Mouse (Mus musculus) adrenal gland, postnatal 10 days (tissue): ENCODE measurements around the gene Sectm1b. TPM values are rescaled to one million over a fixed set of nuclear protein-coding genes. Genes with fewer than 3 reads are reported as not detected.
A peak's percentile ranks its signal among the peaks of the same experiment; 100 is the strongest.
"Not testable (repeated sequence)": the region's sequence is repeated elsewhere in the genome, so short reads cannot be mapped to it uniquely, and the experiment has no call there.

Source experiments
- DNase-seq: peaks from one replicate; pipeline ENCODE4 v3.0.0; 2021; ENCODE audit warnings: mixed read lengths
- long read RNA-seq, 2 experiments: library from polyadenylated mRNA; stranded (forward); transcript quantifications; one replicate each; pipeline ENCODE4 v2.0.0; 2021
- total RNA-seq, 2 experiments: library from RNA; stranded (reverse); gene quantifications; 2 replicates each; pipeline ENCODE4 v1.2.3; 2021

Gene Sectm1b
- not detected for total RNA-seq
- long read RNA-seq, experiment 1 = 0 reads
- long read RNA-seq, experiment 2, partial matches to known transcripts = 0 of 1 reads
- long read RNA-seq, experiment 2, other reads (novel, unspliced or antisense) = 0 of 1 reads

DNA sequence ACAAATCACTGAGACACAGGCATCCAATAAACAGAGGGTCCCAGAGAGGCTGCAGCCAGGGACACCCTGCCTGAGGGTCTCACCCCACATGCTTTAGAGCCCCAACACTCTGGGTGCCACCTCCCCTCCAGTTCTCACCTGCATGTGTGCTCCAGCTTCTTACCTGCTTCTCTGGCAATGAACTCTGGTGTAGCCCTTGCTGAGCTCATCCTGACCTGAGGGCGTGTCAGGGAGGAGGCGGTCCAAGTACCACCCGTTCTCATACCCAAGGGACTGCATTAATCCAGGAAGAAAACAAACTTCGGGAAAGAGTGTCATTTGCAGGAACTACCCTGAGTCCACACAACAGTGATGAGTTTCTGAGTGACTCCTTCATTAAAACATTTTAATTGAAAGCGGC is at the start of gene Sectm1b:
Sectm1b (minus strand) TSS at position 191 of the 400 bp plus-strand sequence.
- DNase-seq = no peak

GRCm38 (mm10) chr11:121112091-121112775 is 48.9 kb upstream of the Sectm1b start:
- peak; percentile 77 for DNase-seq

DNA sequence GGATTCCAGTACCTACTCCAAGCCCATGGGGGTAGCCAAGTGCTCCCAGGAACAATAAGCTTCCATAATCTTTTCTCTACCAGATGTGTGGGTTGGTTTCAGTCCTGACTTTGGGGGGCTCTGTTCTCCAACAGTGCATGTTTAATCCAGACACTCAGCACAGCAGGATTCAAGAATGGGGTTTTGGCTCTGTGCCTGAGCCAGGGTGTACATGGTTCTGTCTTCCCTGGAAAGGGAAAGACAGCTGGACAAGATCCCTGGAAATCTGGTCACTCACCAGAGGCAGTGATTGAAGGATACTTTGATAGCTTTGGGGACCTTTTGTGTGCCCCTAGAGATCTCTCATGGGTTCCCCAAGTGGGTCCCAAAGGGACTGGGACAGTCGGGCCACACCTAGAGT is 48.2 kb upstream of the Sectm1b start:
- DNase-seq = no peak

DNA sequence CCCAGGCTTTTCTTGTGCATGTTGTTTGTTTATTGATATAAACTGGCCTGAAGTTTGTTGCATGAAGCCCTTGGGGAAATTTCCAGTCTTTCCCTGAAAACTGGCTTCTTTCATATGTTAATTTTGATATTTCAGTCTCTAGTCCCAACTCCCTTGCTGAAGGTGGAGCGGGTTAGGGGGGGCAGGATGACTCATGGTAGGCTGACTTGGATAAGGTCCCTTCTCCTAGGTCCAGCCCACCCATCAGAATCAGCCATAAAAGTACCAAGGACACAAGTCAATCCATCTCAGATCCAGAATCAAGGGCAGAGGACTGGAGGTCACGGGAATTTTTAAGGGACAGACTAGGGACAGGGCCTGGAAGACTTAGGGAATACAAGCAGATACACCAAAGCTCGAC is 47.7 kb upstream of the Sectm1b start:
- DNase-seq = peak; percentile 52

DNA sequence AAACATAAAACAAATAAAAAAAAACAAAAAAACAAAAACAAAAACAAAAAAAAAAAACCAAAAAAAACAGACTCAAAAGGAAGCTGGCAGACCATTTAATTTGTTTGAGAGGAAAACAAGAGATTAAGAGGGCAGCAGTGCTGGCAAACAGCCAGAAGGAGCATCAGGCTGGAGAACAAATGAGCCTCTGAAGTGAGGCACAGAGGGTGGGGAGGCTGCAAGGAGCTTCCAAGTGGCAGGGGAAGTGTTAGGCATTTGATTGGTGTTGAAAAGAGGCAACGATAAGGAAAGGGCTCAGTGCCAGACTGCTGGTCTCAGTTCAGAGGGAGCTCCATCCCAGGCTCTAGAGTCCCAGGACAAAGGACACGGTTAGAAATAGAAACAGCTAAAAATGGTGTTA is 46.6 kb upstream of the Sectm1b start:
- DNase-seq = peak; percentile 50

DNA sequence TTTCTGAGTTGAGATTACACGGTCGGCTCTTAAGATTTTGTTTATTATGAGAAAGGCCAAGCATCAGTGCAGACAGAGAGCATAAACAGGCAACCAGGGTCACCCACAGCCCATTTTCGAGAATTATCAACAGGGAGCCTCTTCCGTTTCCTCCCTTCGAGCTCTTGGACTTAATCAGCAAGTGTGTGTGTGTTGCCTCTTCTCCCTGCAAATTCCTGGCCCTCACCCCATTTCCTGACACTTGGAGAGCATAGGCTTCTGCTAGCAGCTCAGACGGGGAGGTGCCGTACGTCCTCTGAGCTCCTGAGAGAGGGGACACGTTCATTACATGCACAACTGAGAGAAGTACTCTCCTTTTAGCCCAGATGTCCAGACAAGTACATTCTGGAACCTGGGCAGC is 44.7 kb upstream of the Sectm1b start:
- DNase-seq = no peak

DNA sequence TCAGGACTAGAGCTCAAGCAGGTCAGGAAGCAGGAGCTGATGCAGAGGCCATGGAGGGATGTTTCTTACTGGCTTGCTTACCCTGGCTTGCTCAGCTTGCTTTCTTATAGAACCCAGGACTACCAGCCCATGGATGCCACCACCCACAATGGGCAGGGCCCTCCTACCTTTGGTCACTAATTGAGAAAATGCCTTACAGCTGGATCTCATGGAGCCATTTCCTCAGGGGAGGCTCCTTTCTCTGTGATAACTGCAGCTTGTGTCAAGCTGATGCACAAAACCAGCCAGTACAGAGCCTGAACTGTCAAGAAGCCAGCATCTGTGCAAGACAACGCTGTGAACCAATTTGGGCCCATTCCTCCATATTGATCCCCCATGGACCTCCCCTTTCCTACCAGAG is 43.9 kb upstream of the Sectm1b start:
- not testable (repeated sequence) for DNase-seq

DNA sequence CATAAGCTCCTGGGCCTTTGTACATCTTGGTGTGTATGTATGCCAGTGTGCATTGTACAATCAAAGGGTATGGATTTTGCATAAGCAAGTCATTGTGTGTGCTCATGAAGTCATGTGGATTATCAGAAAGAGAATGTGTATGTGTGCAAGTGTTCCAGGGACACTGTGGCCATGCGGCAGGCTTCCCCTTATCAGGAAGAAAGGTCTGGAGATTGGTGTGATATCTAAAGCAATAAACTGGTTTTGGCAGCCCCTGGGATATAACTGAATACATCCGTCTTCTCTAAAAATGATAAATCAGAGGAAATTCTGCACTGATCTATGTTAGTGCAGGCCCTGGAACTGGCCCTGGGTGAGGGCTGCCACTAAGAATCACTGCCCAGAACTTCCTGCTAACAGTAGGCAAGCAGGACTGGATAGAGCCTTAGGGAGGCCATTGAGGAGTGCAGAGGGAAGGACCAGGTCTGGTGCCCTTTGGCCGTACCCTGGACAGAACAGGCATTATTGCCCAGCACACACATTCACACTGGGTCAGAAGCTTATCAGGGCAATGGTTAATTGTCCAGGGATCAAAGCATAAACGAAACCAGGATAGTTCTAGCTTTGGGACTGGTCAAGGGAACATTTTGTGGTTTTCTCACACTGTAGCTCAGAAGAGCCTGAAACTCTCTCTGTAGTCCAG is 37.9 kb upstream of the Sectm1b start:
- no peak for DNase-seq

GRCm38 (mm10) chr11:121100692-121101091 is 37.3 kb upstream of the Sectm1b start:
- DNase-seq = no peak

- no peak for DNase-seq
These were observed 36.4 kb upstream of the Sectm1b start for GRCm38 (mm10) chr11:121099762-121100161.

GRCm38 (mm10) chr11:121092606-121093585 is 29.5 kb upstream of the Sectm1b start:
- DNase-seq = no peak

GRCm38 (mm10) chr11:121090943-121091342 is 27.6 kb upstream of the Sectm1b start:
- DNase-seq = no peak

DNA sequence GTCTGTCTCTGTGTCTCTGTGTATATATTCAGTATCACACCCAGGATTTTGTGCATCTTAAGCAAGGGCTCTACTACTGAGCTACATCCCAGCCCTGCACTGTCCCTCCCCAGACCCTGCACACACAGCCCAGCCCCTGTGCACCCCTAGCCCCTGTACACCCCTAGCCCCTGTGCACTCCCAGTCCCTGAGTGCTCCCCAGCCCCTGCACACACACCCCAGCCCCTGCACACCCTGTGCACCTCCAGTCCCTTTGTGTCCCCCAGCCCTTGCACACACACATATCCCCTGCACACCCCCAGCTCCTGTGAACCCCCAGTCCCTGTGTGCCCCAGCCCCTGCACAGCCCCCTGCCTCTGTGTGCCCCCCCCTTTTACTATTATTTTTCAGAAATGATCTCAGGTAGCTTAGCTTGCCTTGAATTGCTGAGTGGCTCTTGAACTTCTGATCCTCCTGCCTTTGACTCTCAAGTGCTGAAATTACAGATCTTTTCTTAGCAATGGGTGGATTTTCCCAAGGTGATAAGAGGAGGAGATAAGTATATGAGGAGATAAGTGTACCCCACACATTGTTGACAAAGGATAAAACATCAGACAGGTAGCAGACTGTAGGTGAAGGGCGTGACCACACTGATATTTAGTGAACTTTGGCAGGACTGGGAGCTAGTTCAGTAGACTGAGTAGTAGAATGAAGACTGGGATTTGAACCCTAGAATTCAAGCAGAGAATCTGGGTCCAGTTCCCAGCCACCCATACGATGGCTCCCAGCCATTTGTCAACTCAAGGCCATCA is 26.6 kb upstream of the Sectm1b start:
- DNase-seq = no peak

GRCm38 (mm10) chr11:121088997-121089396 is 25.6 kb upstream of the Sectm1b start:
- no peak for DNase-seq

GRCm38 (mm10) chr11:121086296-121086695 is 22.9 kb upstream of the Sectm1b start:
- no peak for DNase-seq

GRCm38 (mm10) chr11:121085181-121085580 is 21.8 kb upstream of the Sectm1b start:
- DNase-seq = no peak

- no peak for DNase-seq
These were observed 19.6 kb upstream of the Sectm1b start for GRCm38 (mm10) chr11:121082857-121083500.

DNA sequence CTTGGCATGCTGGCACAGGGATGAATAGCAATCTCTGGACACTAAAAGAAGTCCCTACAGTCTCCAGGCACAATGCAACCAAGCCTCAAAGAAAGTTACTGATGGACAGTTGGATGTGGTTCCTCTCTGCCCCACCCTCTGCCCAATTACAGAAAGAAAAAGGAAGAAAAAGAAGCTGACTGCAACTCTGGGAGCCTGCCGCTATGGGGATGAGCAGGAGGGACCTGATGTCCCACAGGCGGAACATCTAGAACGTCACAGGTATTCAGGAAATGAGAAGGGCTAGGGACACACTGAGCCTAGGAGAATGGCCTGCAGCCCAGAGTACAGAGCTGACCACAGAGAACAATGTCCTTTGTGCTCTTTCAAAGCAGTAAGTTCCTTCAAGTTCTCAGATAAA is 18.9 kb upstream of the Sectm1b start:
- DNase-seq = no peak

DNA sequence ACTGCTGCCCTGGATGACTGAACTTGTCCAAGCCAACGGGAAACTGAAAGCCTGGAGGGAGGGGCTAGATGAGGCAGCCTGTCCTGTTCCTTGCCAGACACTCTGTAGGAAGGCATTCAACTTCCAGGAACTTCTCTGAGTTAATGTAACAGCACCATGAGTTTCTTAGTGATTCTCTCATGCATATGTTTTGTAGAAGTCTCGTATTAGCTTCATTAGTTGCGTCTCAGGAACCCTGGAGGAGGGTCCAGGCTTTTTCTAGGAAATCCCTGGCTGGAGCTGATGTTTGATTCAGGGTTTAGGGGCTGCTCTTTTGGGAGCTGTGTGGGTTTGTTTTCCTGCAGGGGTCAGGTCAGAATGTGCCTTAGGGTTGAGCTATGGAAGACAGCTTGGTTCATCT is 17.8 kb upstream of the Sectm1b start, which contains the start of gene Sectm1a:
Sectm1a (minus strand) TSS at position 101 of the 400 bp plus-strand sequence.
- no peak for DNase-seq

DNA sequence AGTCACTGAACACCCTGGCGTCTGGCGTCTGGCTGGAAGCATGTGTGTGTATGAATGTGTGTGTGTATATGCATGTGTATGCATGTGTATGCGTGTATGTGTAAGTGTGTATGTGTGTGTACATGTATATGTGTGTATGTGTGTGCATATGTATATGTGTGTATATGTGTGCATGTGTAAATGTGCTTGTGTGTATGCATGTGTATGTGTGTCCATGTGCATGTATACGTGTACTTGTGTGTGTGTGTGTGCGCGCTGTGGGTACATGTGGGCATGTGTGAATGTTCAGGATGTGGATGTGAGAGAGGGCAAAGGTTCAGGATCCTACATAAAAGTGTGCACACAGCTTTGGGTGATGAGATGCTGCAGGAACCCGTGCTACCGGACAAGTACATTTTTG is 17.0 kb upstream of the Sectm1b start:
- no peak for DNase-seq

DNA sequence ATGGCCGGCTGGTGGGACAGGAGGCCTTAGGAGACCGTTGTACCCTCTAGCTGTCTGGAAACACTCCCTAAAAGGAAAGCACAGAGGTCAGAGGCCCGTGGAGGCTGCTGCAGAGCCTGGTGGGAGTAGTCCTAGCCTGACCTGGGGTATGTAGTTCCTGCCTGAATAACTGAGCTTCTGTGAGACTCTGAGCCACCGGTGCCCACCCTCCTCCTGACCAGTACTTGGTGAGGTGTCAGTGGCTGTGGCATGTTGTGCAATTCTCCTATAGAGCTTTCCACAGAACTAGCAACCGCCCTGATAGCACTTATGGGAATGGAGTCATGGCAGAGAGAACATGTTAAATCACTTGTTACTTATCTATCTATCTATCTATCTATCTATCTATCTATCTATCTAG is 12.3 kb upstream of the Sectm1b start:
- no peak for DNase-seq
